Mouse (Mus musculus): Measurements from ENCODE around the gene Cmc2. TPM values are rescaled to one million over a fixed set of nuclear protein-coding genes. Genes with fewer than 3 reads are reported as not detected.

Gene Cmc2
- total RNA-seq, 2 experiments from 2014 or later = 19.2 to 20.8 TPM

- Histone ChIP-seq H3K4me3 (peak overlapping the region; percentile 94), H3K27ac (peak overlapping the region; percentile 92)
- no peak for TF ChIP-seq CTCF (IDR thresholded peaks at IDR 0.05)
- intact Hi-C loops (cut with DNase I) = loop anchor here (1.0 to 5.0 kb wide), 3 partner anchors 22 to 534 kb away; partner anchors contain the start of genes Cenpn and Cmc2
- DNase-seq (ENCODE audit: extremely low spot score in 1 of 2, low spot score in 2 of 2) = peak; percentile 39 to 53
These were observed 22.5 kb upstream of the Cmc2 start for GRCm38 (mm10) chr8:116943555-116944384.

DNA sequence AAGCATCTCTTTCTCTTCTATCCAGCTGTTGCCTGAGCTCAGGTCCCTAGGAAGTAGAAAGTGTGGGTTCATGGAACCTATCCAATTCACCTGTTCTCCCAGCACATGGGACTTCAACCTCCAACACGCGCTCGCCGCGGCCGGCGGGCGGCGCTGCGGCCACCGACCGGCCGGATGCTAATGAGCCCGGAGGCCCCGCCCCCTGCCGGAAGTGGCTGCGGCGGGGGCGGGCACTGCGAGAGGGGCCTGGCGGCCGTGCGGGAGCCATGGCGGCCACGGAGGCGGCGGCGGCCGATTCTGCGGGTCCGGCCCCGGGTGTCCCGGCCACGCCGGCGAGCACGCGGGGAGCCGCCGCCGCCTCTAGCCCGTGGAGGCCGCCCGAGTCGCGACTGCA is 21.9 kb upstream of the Cmc2 start, which contains the start of gene Atmin:
TSS of gene Atmin (plus strand) at position 233 of the 394 bp plus-strand sequence.
- DNase-seq (ENCODE audit: extremely low spot score in 1 of 2, low spot score in 2 of 2) = peak; percentile 84 to 86
- TF ChIP-seq CTCF (IDR thresholded peaks at IDR 0.05) = peak; percentile 80
- H3K4me3 ChIP-seq = peak within 1 kb of the TSS; percentile 94
- peak within 1 kb of the TSS; percentile 92 for H3K27ac ChIP-seq
- intact Hi-C loops (cut with DNase I) = loop anchor here (1.0 to 5.0 kb wide), 2 partner anchors 36 to 534 kb away; no protein-coding TSS in a partner anchor

DNA sequence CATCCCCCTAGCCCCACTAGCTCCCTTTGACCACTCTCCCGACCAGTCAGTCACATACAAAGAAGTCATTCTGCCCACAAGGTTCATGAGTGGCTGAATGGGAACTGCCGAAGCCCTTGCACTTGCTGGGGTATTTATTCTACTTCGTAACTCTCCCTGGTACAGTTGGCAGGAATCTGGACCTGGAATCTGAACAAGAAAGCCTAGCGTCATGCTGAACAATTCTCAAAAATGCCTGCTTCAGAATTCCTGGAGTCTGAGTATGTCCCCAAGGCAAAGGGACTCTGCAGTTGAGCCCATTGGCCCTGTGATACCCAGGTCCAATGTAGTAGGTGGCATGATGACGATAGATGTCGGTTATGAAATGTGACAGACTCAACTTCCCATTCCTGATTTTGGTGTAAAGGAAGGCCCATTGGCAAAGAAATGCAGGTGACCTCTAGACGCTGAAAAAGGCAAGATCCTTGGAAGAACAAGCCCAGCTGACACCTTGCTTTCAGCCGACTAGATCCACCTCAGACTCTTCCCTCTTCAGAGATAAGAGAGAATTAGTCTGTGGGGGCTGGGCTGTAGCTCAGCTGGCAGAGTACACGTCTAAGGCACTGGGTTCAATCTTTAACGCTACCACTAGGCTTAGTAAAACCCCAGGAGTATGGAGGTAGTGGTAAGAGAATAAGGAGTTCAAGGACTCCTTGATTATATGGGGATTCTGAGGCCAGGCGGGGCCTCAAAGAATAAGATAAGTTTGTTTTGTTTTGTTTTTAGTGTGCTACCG is 21.2 kb upstream of the Cmc2 start:
- DNase-seq (ENCODE audit: extremely low spot score in 1 of 2, low spot score in 2 of 2) = no peak
- intact Hi-C loops (cut with DNase I) = loop anchor here (1.0 to 5.0 kb wide), 2 partner anchors 37 to 535 kb away; no protein-coding TSS in a partner anchor
- Histone ChIP-seq H3K27ac (no peak overlapping the region), H3K4me3 (no peak overlapping the region; the same call in 1 of the 2 replicates)
- no peak for TF ChIP-seq CTCF (IDR thresholded peaks at IDR 0.05)

- H3K4me3 ChIP-seq = no peak overlapping the region
- no peak for DNase-seq (ENCODE audit: extremely low spot score in 1 of 2, low spot score in 2 of 2)
- intact Hi-C loops (cut with DNase I) = no loop called here
- no peak for TF ChIP-seq CTCF (IDR thresholded peaks at IDR 0.05)
- no peak overlapping the region for H3K27ac ChIP-seq
These were observed 14.3 kb upstream of the Cmc2 start for GRCm38 (mm10) chr8:116935506-116935905.

- intact Hi-C loops (cut with DNase I) = no loop called here
- Histone ChIP-seq H3K27ac (no peak overlapping the region), H3K4me3 (no peak overlapping the region)
- TF ChIP-seq CTCF (IDR thresholded peaks at IDR 0.05) = no peak
- no peak for DNase-seq (ENCODE audit: extremely low spot score in 1 of 2, low spot score in 2 of 2)
These were observed 13.7 kb upstream of the Cmc2 start for GRCm38 (mm10) chr8:116934976-116935375.

DNA sequence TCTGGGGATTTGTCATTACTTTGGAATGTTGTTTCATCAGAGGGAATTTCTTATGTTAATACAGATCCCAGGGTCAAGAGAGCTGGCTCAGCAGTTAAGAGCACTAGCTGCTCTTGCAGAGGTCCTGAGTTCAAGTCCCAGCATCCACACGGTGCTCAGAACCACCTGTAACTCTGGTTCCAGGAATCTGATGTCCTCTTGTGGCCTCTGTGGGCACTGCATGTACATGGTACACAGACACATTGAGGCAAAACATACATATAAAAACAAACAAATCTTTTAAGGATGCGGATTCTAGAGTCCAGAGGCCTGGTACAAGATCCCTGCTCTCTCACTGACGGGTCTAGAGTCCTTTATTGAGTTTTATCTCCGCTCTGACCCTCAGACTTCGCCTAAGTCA is 7.3 kb upstream of the Cmc2 start:
- intact Hi-C loops (cut with DNase I) = no loop called here
- Histone ChIP-seq H3K27ac (no peak overlapping the region), H3K4me3 (no peak overlapping the region)
- no peak for DNase-seq (ENCODE audit: extremely low spot score in 1 of 2, low spot score in 2 of 2)
- peak; percentile 14 for TF ChIP-seq CTCF (IDR thresholded peaks at IDR 0.05)

GRCm38 (mm10) chr8:116927880-116928279 is 6.6 kb upstream of the Cmc2 start:
- Histone ChIP-seq H3K4me3 (no peak overlapping the region), H3K27ac (no peak overlapping the region)
- no peak for DNase-seq (ENCODE audit: extremely low spot score in 1 of 2, low spot score in 2 of 2)
- peak; percentile 45 for TF ChIP-seq CTCF (IDR thresholded peaks at IDR 0.05)
- intact Hi-C loops (cut with DNase I) = no loop called here

GRCm38 (mm10) chr8:116923526-116923925 is 2.3 kb upstream of the Cmc2 start:
- intact Hi-C loops (cut with DNase I) = loop anchor here (5.0 kb wide), 1 partner anchor 234 kb away; the partner anchor contains the start of gene Gan
- H3K27ac ChIP-seq = no peak overlapping the region
- no peak for DNase-seq (ENCODE audit: extremely low spot score in 1 of 2, low spot score in 2 of 2)
- no peak for TF ChIP-seq CTCF (IDR thresholded peaks at IDR 0.05)
- no peak overlapping the region for H3K4me3 ChIP-seq

DNA sequence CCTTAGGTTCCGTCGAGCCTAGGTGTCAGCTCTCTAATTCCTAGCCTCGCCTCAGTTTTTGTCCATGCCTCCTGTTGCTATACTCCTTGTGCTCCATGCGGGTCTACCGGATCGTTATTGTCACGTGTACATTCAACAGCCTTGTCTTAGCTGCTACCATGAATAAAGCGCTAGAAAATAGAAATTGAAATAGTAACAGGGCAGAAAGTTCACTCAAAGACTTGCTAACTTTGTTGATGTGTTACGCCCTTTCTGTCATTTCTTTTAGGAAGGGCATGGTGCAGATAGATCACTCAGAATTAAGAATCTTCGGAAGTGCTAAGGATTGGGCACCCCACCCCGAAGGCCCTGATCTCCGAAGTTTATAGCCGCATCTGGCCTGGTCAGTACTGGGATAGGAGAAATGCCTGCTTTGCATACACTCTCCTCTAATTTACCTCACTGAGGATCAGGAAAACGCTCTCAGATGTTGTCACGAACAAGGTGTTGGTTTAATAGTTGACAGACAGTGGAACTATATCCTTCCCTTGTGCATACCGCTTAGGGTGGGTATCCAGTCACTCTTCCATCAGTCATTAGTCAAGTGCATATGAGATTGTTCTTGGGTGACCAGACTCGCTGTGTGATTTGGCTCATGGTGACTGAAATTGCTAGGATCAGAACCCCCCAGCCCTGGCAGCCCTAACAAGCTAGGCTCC is 954 bp upstream of the Cmc2 start:
- Histone ChIP-seq H3K4me3 (peak overlapping the region; percentile 70), H3K27ac (peak overlapping the region; percentile 99)
- intact Hi-C loops (cut with DNase I) = loop anchor here (5.0 kb wide), 1 partner anchor 235 kb away; the partner anchor contains the start of gene Gan
- TF ChIP-seq CTCF (IDR thresholded peaks at IDR 0.05) = no peak
- no peak for DNase-seq (ENCODE audit: extremely low spot score in 1 of 2, low spot score in 2 of 2)

GRCm38 (mm10) chr8:116921005-116921336 is 284 bp downstream of the Cmc2 start:
- TF ChIP-seq CTCF (IDR thresholded peaks at IDR 0.05) = no peak
- Histone ChIP-seq H3K4me3 (peak overlapping the region; percentile 70), H3K27ac (peak overlapping the region; percentile 99)
- DNase-seq (ENCODE audit: extremely low spot score in 1 of 2, low spot score in 2 of 2) = peak in 1 of 2 experiments; percentile 31
- intact Hi-C loops (cut with DNase I) = loop anchor here (1.0 to 5.0 kb wide), 3 partner anchors 23 to 236 kb away; partner anchors contain the start of gene Gan

- Histone ChIP-seq H3K4me3 (no peak overlapping the region), H3K27ac (no peak overlapping the region)
- TF ChIP-seq CTCF (IDR thresholded peaks at IDR 0.05) = no peak
- DNase-seq (ENCODE audit: extremely low spot score in 1 of 2, low spot score in 2 of 2) = no peak
- intact Hi-C loops (cut with DNase I) = no loop called here
These were observed 15.4 kb downstream of the Cmc2 start for GRCm38 (mm10) chr8:116905836-116906235.

Measured in left cerebral cortex, adult 2 months (tissue).